Mouse (Mus musculus) erythroid progenitor cell, adult 5-6 weeks (primary cell): Measurements from ENCODE around the gene Chrna5. TPM values are rescaled to one million over a fixed set of nuclear protein-coding genes. Genes with fewer than 3 reads are reported as not detected.

Experiments used
- total RNA-seq, 2 experiments: library from RNA; stranded (forward) in 1 of 2; stranded (reverse) in 1 of 2; fragments of 150-400 nt in 1 of 2; fragments of 186-747, 209-891 nt in 1 of 2; gene quantifications; 2 replicates each; pipeline versions ENCODE4 v1.2.3 to v1.2.4; 2015 to 2017; ENCODE audit warnings: low replicate concordance in 2 of 2

Chrna5 gene
- total RNA-seq, 2 experiments from 2014 or later = not detected

Other genes with a start within 250 kb of the Chrna5 start
- 28.5 and 44.3 TPM in 2 replicates for gene Wdr61, start 246.4 kb upstream of the Chrna5 start, total RNA-seq (2015; ENCODE audit: low replicate concordance)
- gene Wdr61, start 246.4 kb upstream of the Chrna5 start, total RNA-seq (2017; ENCODE audit: low replicate concordance) = 23.5 and 35.9 TPM in 2 replicates
- not detected in 2 replicates for gene Crabp1, start 216.1 kb upstream of the Chrna5 start, total RNA-seq (2015; ENCODE audit: low replicate concordance)
- not detected in 2 replicates for gene Crabp1, start 216.1 kb upstream of the Chrna5 start, total RNA-seq (2017; ENCODE audit: low replicate concordance)
- 22.3 and 33.1 TPM in 2 replicates for gene Ireb2, start 117.1 kb upstream of the Chrna5 start, total RNA-seq (2015; ENCODE audit: low replicate concordance)
- gene Ireb2, start 117.1 kb upstream of the Chrna5 start, total RNA-seq (2017; ENCODE audit: low replicate concordance) = 29.8 and 34.7 TPM in 2 replicates
- not detected in 2 replicates for gene Hykk, start 63.6 kb upstream of the Chrna5 start, total RNA-seq (2015; ENCODE audit: low replicate concordance)
- 0.30 TPM in 1 of 2 replicates, not detected in the other for gene Hykk, start 63.6 kb upstream of the Chrna5 start, total RNA-seq (2017; ENCODE audit: low replicate concordance)
- 93.1 and 102 TPM in 2 replicates for gene Psma4, start 30.1 kb upstream of the Chrna5 start, total RNA-seq (2015; ENCODE audit: low replicate concordance)
- gene Psma4, start 30.1 kb upstream of the Chrna5 start, total RNA-seq (2017; ENCODE audit: low replicate concordance) = 60.1 and 70.1 TPM in 2 replicates
- gene AY074887, start 29.9 kb upstream of the Chrna5 start, total RNA-seq (2015; ENCODE audit: low replicate concordance) = not detected in 2 replicates
- not detected in 2 replicates for gene AY074887, start 29.9 kb upstream of the Chrna5 start, total RNA-seq (2017; ENCODE audit: low replicate concordance)
- not detected in 2 replicates for gene Chrna3, start 45.7 kb downstream of the Chrna5 start, total RNA-seq (2015; ENCODE audit: low replicate concordance)
- not detected in 2 replicates for gene Chrna3, start 45.7 kb downstream of the Chrna5 start, total RNA-seq (2017; ENCODE audit: low replicate concordance)
- gene Chrnb4, start 67.9 kb downstream of the Chrna5 start, total RNA-seq (2015; ENCODE audit: low replicate concordance) = not detected in 2 replicates
- not detected in 2 replicates for gene Chrnb4, start 67.9 kb downstream of the Chrna5 start, total RNA-seq (2017; ENCODE audit: low replicate concordance)
- 10.5 and 12.6 TPM in 2 replicates for gene Ube2q2, start 168.0 kb downstream of the Chrna5 start, total RNA-seq (2015; ENCODE audit: low replicate concordance)
- 5.6 and 13.5 TPM in 2 replicates for gene Ube2q2, start 168.0 kb downstream of the Chrna5 start, total RNA-seq (2017; ENCODE audit: low replicate concordance)
- gene Fbxo22, start 228.0 kb downstream of the Chrna5 start, total RNA-seq (2015; ENCODE audit: low replicate concordance) = 18.0 and 22.3 TPM in 2 replicates
- 8.2 and 12.2 TPM in 2 replicates for gene Fbxo22, start 228.0 kb downstream of the Chrna5 start, total RNA-seq (2017; ENCODE audit: low replicate concordance)